Mouse (Mus musculus) small intestine, adult 2 months (tissue): ENCODE measurements around the gene Dupd1. TPM values are rescaled to one million over a fixed set of nuclear protein-coding genes. Genes with fewer than 3 reads are reported as not detected.

Experiments used
- H3K27ac ChIP-seq: fragments of 200-500 bp; 2 replicates; pipeline ENCODE4 v1.5.1; 2012; ENCODE audit warnings: low read depth, low read length, control low read depth, inconsistent platforms; ENCODE audit not compliant: insufficient read depth
- H3K27me3 ChIP-seq: fragments of 200-500 bp; 2 replicates; pipeline ENCODE4 v1.6.1; 2012; ENCODE audit warnings: mild to moderate bottlenecking, moderate library complexity, low read length, inconsistent platforms; ENCODE audit not compliant: control insufficient read depth, insufficient read depth
- H3K36me3 ChIP-seq: fragments of 200-500 bp; 2 replicates; pipeline ENCODE4 v1.6.1; 2012; ENCODE audit warnings: mild to moderate bottlenecking, low read length, control low read depth, inconsistent platforms; ENCODE audit not compliant: control insufficient read depth, insufficient read depth
- H3K4me1 ChIP-seq: fragments of 200-500 bp; 2 replicates; pipeline ENCODE4 v1.6.1; 2012; ENCODE audit warnings: low read length, inconsistent platforms, mixed read lengths; ENCODE audit not compliant: control insufficient read depth, insufficient read depth, insufficient read length
- H3K4me3 ChIP-seq: fragments of 200-500 bp; 2 replicates; pipeline ENCODE4 v1.5.1; 2012; ENCODE audit warnings: low read depth, mild to moderate bottlenecking, control low read depth, inconsistent platforms, low read length, moderate library complexity
- CTCF ChIP-seq: fragments of 200-500 bp; IDR thresholded peaks from 2 replicates; pipeline ENCODE4 v1.5.1; 2012; ENCODE audit warnings: low read depth, mild to moderate bottlenecking, control low read depth, inconsistent platforms, low read length, moderate library complexity, mixed read lengths; ENCODE audit not compliant: insufficient replicate concordance, insufficient read length; ENCODE audit errors: extremely low read depth
- POLR2A ChIP-seq: fragments of 200-500 bp; IDR thresholded peaks from 2 replicates; pipeline ENCODE4 v1.6.1; 2012; ENCODE audit warnings: low read depth, mild to moderate bottlenecking, control low read depth, inconsistent platforms, low read length, moderate library complexity
- WGBS: fragments of 180-500 bp; shearing (Covaris S2); methylation state at CpG from one replicate; pipeline ENCODE4 v1.1.7; 2018; 5-methylcytosine and 5-hydroxymethylcytosine counted together
- polyA plus RNA-seq: library from polyadenylated mRNA; depleted of rRNA; stranded (reverse); fragments of >200 nt; gene quantifications from 2 replicates; pipeline ENCODE4 v1.2.3, GENCODE M21; 2012

The Dupd1 gene
- polyA plus RNA-seq, 1 experiment: not detected

DNA sequence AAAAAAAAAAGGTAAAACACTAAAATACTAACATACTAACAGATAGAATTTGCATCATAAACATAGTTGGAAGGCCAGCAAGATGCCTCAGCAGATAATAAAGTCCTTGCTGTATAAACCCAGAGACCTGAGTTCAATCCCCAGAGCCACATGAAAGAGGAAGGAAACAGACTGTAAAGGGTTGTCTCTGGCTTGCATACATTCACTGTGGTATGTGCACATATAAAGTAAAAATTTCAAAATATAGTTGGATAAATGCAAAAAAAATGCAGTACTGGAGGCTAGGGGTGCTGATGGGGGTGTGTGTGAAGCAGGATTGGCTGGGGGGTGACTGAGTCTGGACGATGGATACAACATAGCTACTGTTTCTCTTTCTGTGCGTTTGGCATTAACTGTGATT, 8.9 kb downstream of the Dupd1 start:
- H3K4me3 ChIP-seq: no peak overlapping the region
- TF ChIP-seq POLR2A (no peak), CTCF (no peak)
- no peaks in the 10 kb centered on the region for H3K36me3 ChIP-seq
- no peaks in the 10 kb centered on the region for H3K27me3 ChIP-seq
- H3K4me1 ChIP-seq: no peaks in the 10 kb centered on the region
- H3K27ac ChIP-seq: no peak overlapping the region
- 79% methylated on average over 2 of the region's 2 CpGs for WGBS

DNA sequence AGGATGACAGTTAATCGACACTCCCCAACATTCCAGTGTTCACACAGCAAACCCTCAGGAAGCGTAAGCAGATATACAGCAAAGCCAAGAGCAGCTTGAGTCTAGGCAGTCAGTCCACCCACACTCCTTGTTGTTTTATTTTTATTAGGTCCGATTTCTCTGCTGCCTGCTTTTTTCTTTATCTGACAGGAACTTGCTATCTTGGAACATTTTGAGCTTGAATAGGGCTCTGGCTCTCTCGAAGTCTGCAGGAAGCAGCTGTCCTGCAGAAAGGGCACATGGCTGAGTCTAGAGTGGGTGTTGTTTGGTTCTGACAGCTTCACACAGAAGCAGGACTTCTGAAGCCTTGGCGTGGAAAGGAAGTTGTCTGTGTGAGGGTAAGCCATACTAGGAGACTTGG, 11.1 kb downstream of the Dupd1 start:
- TF ChIP-seq CTCF (no peak), POLR2A (no peak)
- no peaks in the 10 kb centered on the region for H3K27me3 ChIP-seq
- 59% methylated on average over 5 of the region's 5 CpGs for WGBS
- no peaks in the 10 kb centered on the region for H3K4me1 ChIP-seq
- no peak overlapping the region for H3K4me3 ChIP-seq
- no peaks in the 10 kb centered on the region for H3K36me3 ChIP-seq
- no peak overlapping the region for H3K27ac ChIP-seq

DNA sequence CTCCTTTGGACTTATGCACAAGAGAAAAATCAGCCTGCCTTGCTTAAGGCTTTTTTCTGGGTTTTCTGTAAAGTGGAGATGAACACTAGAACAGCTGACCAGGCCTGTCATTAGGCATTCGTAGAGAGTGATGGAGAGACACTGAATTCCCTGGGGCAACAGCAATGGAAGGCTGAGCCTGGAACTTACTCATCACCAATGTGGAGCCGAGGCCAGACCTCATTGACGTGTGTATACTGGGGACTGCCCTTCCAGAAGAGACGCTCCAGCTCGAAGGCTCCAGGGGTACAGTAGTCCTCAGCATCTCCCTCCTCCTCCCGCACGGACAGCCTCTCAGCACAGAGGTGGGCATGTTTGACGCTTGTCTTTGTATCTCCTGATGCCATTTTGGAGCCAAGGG, 11.7 kb downstream of the Dupd1 start:
- Histone ChIP-seq H3K36me3 (no peaks in the 10 kb centered on the region), H3K27ac (no peak overlapping the region), H3K4me3 (no peak overlapping the region), H3K4me1 (no peaks in the 10 kb centered on the region), H3K27me3 (no peaks in the 10 kb centered on the region)
- 90% methylated on average over 8 of the region's 8 CpGs for WGBS
- TF ChIP-seq CTCF: no peak
- no peak for TF ChIP-seq POLR2A

DNA sequence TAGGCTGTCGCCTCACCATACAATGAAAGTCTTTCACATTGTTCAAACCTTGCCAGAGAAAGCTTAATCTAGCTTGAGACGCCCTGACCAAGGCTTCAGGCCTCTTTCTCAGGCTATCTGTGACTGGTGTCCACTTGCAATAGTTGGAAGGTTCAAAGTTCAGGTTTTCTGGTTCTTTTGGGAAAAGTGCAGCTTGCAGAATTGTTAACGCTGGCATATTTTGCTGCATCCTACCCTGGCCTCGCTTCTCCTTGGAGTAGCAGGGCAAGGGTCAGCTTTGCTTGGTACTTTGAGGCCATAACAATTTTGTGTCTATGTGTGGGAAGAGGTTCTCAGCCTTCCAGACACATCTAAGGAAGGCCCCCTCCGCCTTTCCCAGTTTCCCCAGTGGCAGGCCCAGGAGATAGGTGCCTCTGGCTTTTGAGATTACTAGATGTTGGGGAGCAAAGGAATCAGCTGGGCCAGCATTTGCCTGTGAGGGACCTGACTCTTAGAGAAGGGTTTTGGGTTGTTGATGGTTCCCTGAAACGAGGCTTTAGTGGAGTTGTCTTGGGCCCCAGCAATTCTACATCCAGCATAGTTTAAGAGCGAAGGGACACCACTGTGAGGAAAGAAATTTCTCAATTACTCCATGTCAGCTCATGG, 18.1 kb downstream of the Dupd1 start:
- TF ChIP-seq CTCF (no peak), POLR2A (no peak)
- Histone ChIP-seq H3K4me1 (no peaks in the 10 kb centered on the region), H3K27me3 (no peaks in the 10 kb centered on the region), H3K27ac (no peak overlapping the region), H3K4me3 (no peak overlapping the region), H3K36me3 (no peaks in the 10 kb centered on the region)
- 80% methylated on average over 7 of the region's 7 CpGs for WGBS

DNA sequence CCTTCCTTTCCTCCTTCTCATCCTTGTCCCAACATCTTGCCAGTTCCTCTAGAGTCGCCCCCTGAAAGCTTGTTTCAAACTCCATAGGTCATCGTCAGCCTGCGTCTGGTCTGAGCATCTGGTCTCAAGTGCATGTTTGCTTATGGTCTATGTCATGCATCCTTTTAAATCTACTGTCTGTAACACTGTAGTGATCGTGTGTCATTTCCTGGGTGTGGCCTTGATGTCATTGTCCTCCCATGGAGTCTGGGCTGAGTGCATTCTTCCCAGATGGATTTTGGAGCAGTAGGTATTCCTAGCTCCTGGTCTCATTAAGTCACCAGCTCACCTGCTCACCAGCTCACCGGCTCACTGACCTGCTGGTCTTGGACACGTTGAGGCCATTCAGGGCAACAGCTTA, 19.4 kb downstream of the Dupd1 start:
- no peaks in the 10 kb centered on the region for H3K27me3 ChIP-seq
- 64% methylated on average over 6 of the region's 6 CpGs for WGBS
- no peaks in the 10 kb centered on the region for H3K36me3 ChIP-seq
- H3K27ac ChIP-seq: no peak overlapping the region
- H3K4me3 ChIP-seq: no peak overlapping the region
- TF ChIP-seq CTCF (no peak), POLR2A (no peak)
- H3K4me1 ChIP-seq: no peaks in the 10 kb centered on the region

DNA sequence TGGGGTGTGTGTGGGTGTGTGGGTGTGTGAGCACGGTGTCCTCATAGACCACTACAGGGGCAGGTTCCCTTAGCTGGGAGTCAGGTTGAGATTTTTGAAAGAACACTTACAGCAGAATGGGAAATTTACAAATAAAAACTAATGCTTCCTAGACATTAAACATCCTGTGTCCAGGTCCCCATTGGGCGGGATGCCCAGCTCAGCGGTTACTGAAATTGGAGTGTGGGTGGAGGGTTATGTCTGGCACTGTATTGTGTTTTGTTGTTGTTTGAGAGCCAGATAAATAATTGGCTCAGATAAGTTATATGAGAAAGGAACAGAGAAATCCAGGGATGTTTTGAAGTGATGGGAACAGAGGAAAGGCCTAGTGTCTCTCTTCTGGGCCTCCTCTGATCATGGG, 23.3 kb downstream of the Dupd1 start:
- no peaks in the 10 kb centered on the region for H3K36me3 ChIP-seq
- no peak overlapping the region for H3K27ac ChIP-seq
- TF ChIP-seq POLR2A (no peak), CTCF (no peak)
- 78% methylated on average over 3 of the region's 3 CpGs for WGBS
- H3K4me3 ChIP-seq: no peak overlapping the region
- H3K4me1 ChIP-seq: peaks cover 3% of the 10 kb centered on the region; the same call in 1 of the 2 replicates
- H3K27me3 ChIP-seq: no peaks in the 10 kb centered on the region

DNA sequence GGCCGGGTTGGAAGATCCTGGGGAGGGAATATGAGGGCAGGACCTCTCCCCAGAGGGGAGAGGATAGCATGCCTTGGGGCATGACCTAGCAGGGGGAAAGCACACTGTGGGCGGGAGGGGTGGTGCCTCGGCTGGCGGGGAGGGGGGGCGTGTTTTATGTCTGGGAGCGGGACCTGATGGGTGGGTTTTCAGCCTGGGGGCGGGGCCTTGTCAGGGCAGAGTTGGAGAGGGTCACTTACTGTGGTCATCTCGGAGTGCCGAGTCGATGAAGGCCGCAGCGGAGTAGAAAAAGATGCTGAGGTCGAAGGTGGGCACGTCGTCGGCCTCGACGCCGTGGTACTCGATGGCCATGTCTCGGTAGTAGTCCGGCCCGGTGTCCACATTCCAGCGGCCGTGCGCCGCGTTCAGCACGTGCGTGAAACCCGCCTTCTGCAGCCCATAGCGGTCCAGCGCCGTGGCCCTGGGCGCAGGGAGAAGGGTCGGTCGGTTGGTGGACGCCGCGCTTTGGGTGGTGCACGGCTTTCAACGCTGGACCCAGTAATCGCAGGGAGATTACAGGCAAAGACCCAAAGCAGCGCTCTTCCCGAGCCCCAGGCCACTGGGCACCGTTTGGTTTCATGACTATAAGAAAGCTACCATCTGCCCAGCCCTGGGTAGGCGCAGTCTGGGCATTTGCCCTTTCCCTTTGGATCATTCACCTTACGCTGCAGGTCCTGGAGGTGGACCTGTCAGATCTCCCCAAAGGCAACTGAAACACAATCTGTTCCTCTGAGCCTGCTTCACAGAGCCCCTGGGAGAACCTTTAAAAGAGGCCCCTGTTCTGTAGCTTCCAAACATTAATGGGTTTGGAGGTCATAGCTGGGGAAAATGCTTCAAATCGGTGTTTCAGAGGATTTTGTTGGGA, 27.7 kb downstream of the Dupd1 start:
- TF ChIP-seq CTCF (no peak), POLR2A (no peak)
- Histone ChIP-seq H3K4me3 (peak overlapping the region; percentile 20), H3K4me1 (peaks cover 3% of the 10 kb centered on the region; the same call in 1 of the 2 replicates), H3K27ac (no peak overlapping the region), H3K36me3 (no peaks in the 10 kb centered on the region), H3K27me3 (no peaks in the 10 kb centered on the region)
- 18% methylated on average over 49 of the region's 49 CpGs for WGBS
